Mouse (Mus musculus) liver, embryonic 14.5 days (tissue): ENCODE measurements around the gene Arid2. TPM values are rescaled to one million over a fixed set of nuclear protein-coding genes. Genes with fewer than 3 reads are reported as not detected.
A peak's percentile ranks its signal among the peaks of the same experiment; 100 is the strongest.

Experiments
- ATAC-seq: fragments of 200-750 bp; cut with Nextera tagmentation; 2 replicates; pipeline ENCODE4 v1.8.0; 2017; ENCODE audit warnings: moderate number of reproducible peaks, mild to moderate bottlenecking, moderate library complexity; ENCODE audit not compliant: insufficient read depth
- DNase-seq, 3 experiments: peaks; one replicate each; pipeline ENCODE4 v3.0.0-alpha.2; 2012 to 2013; ENCODE audit warnings: low read depth in 3 of 3, low spot score in 3 of 3
- H3K27ac ChIP-seq: fragments of 300-500 bp; sonication (generic); 2 replicates; pipeline ENCODE4 v1.5.1; 2014; ENCODE audit warnings: moderate library complexity, mild to moderate bottlenecking, control low read depth, inconsistent platforms
- H3K27me3 ChIP-seq: fragments of 300-500 bp; sonication (generic); 2 replicates; pipeline ENCODE4 v1.6.1; 2014; ENCODE audit warnings: mild to moderate bottlenecking, low read length, moderate library complexity; ENCODE audit not compliant: control insufficient read depth, insufficient read depth
- H3K36me3 ChIP-seq: fragments of 300-500 bp; sonication (generic); replicated peaks from 2 replicates; pipeline ENCODE4 v1.6.1; 2014; ENCODE audit warnings: low read depth; ENCODE audit not compliant: control insufficient read depth, insufficient read depth
- H3K4me1 ChIP-seq, 2 experiments: fragments of 200-500 bp in 1 of 2; fragments of 300-500 bp in 1 of 2; sonication (generic) in 1 of 2; replicated peaks; 2 replicates each; pipeline ENCODE4 v1.6.1; 2012 to 2014; ENCODE audit warnings: antibody characterized with exemption in 1 of 2, inconsistent platforms in 1 of 2, low read length in 1 of 2; ENCODE audit not compliant: control insufficient read depth in 2 of 2, insufficient read depth in 2 of 2
- H3K4me2 ChIP-seq: fragments of 300-500 bp; sonication (generic); 2 replicates; pipeline ENCODE4 v1.6.1; 2014; ENCODE audit warnings: low read depth, mild to moderate bottlenecking, control low read depth, moderate library complexity
- H3K4me3 ChIP-seq, 2 experiments: fragments of 200-500 bp in 1 of 2; fragments of 300-500 bp in 1 of 2; sonication (generic) in 1 of 2; 2 replicates each; pipeline ENCODE4 v1.5.1; 2012 to 2014; ENCODE audit warnings: low read depth in 2 of 2, low read length in 2 of 2, mild to moderate bottlenecking in 2 of 2, control low read depth in 1 of 2, inconsistent platforms in 1 of 2, moderate library complexity in 1 of 2; ENCODE audit not compliant: insufficient read depth in 1 of 2
- H3K9ac ChIP-seq: fragments of 300-500 bp; sonication (generic); replicated peaks from 2 replicates; pipeline ENCODE4 v1.6.1; 2014; ENCODE audit warnings: mild to moderate bottlenecking, control low read depth, moderate library complexity
- H3K9me3 ChIP-seq: fragments of 300-500 bp; sonication (generic); 2 replicates; pipeline ENCODE4 v1.6.1; 2016; ENCODE audit warnings: low read length, mixed read lengths; ENCODE audit not compliant: control insufficient read depth
- CTCF ChIP-seq: IDR thresholded peaks from 2 replicates; pipeline ENCODE4 v1.5.1; 2016; ENCODE audit warnings: antibody characterized with exemption, low read depth, control low read depth
- EP300 ChIP-seq: IDR thresholded peaks from 2 replicates; pipeline ENCODE4 v1.6.1; 2016; ENCODE audit warnings: antibody characterized with exemption, low read depth
- WGBS: fragments of 180-500 bp; shearing (Covaris S2); extraction: QIAGEN DNeasy Blood & Tissue Kit; methylation state at CpG from one replicate; pipeline ENCODE4 v1.1.7; 2014; ENCODE audit not compliant: insufficient replicate concordance; 5-methylcytosine and 5-hydroxymethylcytosine counted together
- polyA plus RNA-seq, 2 experiments: library from polyadenylated mRNA; depleted of rRNA in 1 of 2; stranded (reverse) in 1 of 2; unstranded in 1 of 2; fragments of >200 nt; fragmentation: Nextera tagmentation in 1 of 2; extraction: Ambion mirVana in 1 of 2; gene quantifications; 2 replicates each; pipeline versions ENCODE4 v1.2.1 to v1.2.3; 2012 to 2014

Gene Arid2
- polyA plus RNA-seq, 2 experiments: 8.1 to 8.5 TPM

- no peak for DNase-seq
- Histone ChIP-seq H3K4me2 (no peak overlapping the region), H3K36me3 (peaks cover 56% of the 10 kb centered on the region), H3K27me3 (no peaks in the 10 kb centered on the region), H3K27ac (no peak overlapping the region), H3K4me3 (no peak overlapping the region), H3K4me1 (no peaks in the 10 kb centered on the region), H3K9ac (no peak overlapping the region), H3K9me3 (no peaks in the 10 kb centered on the region)
- no peak for ATAC-seq
- TF ChIP-seq CTCF (no peak), EP300 (no peak)
- WGBS: 94% methylated on average over 18 of the region's 18 CpGs
These were observed 84.0 kb downstream of the Arid2 start for GRCm38 (mm10) chr15:96371311-96371710.

DNA sequence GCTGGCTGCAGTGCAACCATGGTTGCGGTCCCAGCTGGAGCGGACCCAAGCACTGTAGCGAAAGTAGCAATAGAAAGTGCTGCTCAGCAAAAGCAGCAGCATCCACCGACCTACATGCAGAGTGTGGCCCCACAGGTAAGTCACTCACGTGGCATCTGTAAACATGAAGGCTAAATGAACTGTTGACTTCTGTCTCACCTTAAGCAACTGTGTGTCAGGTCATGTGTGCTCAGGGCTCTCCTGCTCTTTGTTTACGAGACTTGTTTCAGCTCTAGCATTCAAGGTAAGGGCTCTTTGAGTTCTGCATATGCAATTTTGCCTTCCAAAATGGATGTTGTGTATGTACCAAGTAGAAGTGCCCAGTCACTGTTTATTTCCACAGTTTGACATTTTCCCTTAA, 85.3 kb downstream of the Arid2 start:
- WGBS: 92% methylated on average over 6 of the region's 6 CpGs

DNA sequence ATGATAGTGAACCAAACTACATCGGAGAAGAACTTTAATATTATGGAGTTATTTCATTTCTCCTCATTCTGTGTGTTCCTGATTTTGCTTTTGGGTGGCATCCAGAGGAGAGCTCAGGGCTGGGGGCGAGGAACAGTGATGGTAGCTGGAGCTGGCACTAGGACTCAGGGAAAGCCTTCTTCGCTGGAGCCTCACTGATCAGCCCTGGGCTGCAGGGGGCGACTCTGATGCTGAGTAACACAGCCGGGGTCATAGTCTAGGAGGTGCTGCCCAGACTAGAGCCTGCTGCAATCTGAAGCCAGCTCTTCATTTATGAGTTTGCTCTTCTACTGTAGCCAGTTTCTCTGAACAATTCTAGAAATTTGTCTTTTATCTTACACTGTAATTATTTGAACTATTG, 85.8 kb downstream of the Arid2 start:
- WGBS: 84% methylated on average over 5 of the region's 5 CpGs
- Histone ChIP-seq H3K9me3 (no peaks in the 10 kb centered on the region), H3K4me1 (no peaks in the 10 kb centered on the region), H3K9ac (no peak overlapping the region), H3K27ac (no peak overlapping the region), H3K4me2 (no peak overlapping the region), H3K27me3 (no peaks in the 10 kb centered on the region), H3K4me3 (no peak overlapping the region), H3K36me3 (peaks cover 53% of the 10 kb centered on the region)
- TF ChIP-seq EP300: no peak
- TF ChIP-seq CTCF: peak; percentile 44
- ATAC-seq (peak; percentile 48; the same call in 1 of the 2 replicates), DNase-seq (no peak)

More for the DNA sequence above, 85.3 kb downstream of the Arid2 start:
- Histone ChIP-seq H3K27ac (no peak overlapping the region), H3K9ac (no peak overlapping the region), H3K4me3 (no peak overlapping the region), H3K36me3 (peaks cover 57% of the 10 kb centered on the region), H3K27me3 (no peaks in the 10 kb centered on the region), H3K9me3 (no peaks in the 10 kb centered on the region), H3K4me1 (no peaks in the 10 kb centered on the region), H3K4me2 (no peak overlapping the region)
- no peak for TF ChIP-seq CTCF
- TF ChIP-seq EP300: no peak
- DNase-seq: no peak
- no peak for ATAC-seq

DNA sequence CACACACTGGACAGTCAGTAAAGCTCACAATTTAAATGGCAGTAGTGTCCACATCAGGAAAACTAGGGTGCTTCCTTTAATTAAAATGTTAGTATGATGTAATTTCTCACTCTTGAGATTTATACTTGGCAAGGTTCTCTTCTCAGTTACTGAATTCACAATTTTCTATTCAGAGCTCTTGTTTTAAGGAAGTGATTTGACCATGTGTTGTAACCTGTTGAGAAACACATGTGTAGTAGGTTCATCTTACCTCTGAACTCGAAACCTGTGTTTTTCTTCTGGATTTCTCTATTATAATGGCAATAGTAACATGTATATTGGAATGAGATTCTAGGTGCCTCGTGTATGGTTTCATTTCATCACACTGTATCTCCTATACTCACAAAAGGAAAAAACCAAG, 88.9 kb downstream of the Arid2 start:
- Histone ChIP-seq H3K9me3 (no peaks in the 10 kb centered on the region), H3K36me3 (peaks cover 34% of the 10 kb centered on the region), H3K27me3 (no peaks in the 10 kb centered on the region), H3K9ac (no peak overlapping the region), H3K4me3 (no peak overlapping the region), H3K4me2 (no peak overlapping the region), H3K27ac (no peak overlapping the region), H3K4me1 (no peaks in the 10 kb centered on the region)
- DNase-seq (no peak), ATAC-seq (no peak)
- 86% methylated on average over 2 of the region's 2 CpGs for WGBS
- TF ChIP-seq EP300 (no peak), CTCF (no peak)

DNA sequence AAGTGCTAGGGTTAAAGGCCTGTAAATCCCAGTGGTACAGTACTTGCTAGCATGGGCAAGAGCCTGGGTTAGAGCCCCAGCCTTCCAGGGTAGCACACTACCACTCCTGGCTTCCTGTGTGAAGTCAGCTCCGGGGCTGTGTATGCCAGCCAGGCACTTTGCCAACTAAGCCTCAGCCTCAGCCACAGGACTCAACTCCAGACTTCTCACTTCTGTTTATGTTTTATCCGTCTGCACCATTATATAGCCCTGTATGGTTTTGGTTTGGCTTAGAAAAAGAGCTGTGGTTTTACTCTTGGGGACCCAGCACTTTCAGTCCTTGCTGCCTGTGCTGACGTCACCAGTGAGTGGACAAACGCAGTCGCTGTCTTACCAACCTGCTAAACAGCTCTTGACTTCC, 89.9 kb downstream of the Arid2 start:
- TF ChIP-seq CTCF: no peak
- no peak for TF ChIP-seq EP300
- H3K27ac ChIP-seq: no peak overlapping the region
- H3K4me2 ChIP-seq: no peak overlapping the region
- 84% methylated on average over 5 of the region's 5 CpGs for WGBS
- no peak overlapping the region for H3K4me3 ChIP-seq
- no peak for DNase-seq
- no peak for ATAC-seq
- no peaks in the 10 kb centered on the region for H3K4me1 ChIP-seq
- no peak overlapping the region for H3K9ac ChIP-seq
- H3K9me3 ChIP-seq: no peaks in the 10 kb centered on the region
- H3K36me3 ChIP-seq: peaks cover 25% of the 10 kb centered on the region
- H3K27me3 ChIP-seq: no peaks in the 10 kb centered on the region
